Mouse (Mus musculus) left cerebral cortex, postnatal 4 days (tissue): ENCODE results near the gene Usp3. TPM values are rescaled to one million over a fixed set of nuclear protein-coding genes. Genes with fewer than 3 reads are reported as not detected.

ENCODE experiments used
- total RNA-seq, 2 experiments: library from RNA; stranded (reverse); gene quantifications; 2 replicates each; pipeline ENCODE4 v1.2.3; 2021

The Usp3 gene
- total RNA-seq, 2 experiments from 2014 or later, result 60.7 to 67.3 TPM

Other genes starting within 250 kb of the Usp3 start
- 100 to 1,000 TPM; 125 to 130 TPM for gene Herc1, start 242.7 kb downstream of the Usp3 start, total RNA-seq
- under 1 TPM; 0.24 to 0.46 TPM for gene Fbxl22, start 78.5 kb downstream of the Usp3 start, total RNA-seq
- 1 to 10 TPM; 1.2 to 3.3 TPM for gene Car12, start 120.5 kb upstream of the Usp3 start, total RNA-seq
- 10 to 100 TPM; 28.6 to 33.2 TPM for gene Aph1b, start 202.3 kb upstream of the Usp3 start, total RNA-seq
- gene Gm10647, start 203.9 kb upstream of the Usp3 start, total RNA-seq, result under 1 TPM; 0.42 to 0.44 TPM
- 1 to 10 TPM; 4.6 to 4.8 TPM for gene Aph1c, start 241.6 kb upstream of the Usp3 start, total RNA-seq